Mouse (Mus musculus): Measurements from ENCODE around the gene Grid1.

The Grid1 gene

DNA sequence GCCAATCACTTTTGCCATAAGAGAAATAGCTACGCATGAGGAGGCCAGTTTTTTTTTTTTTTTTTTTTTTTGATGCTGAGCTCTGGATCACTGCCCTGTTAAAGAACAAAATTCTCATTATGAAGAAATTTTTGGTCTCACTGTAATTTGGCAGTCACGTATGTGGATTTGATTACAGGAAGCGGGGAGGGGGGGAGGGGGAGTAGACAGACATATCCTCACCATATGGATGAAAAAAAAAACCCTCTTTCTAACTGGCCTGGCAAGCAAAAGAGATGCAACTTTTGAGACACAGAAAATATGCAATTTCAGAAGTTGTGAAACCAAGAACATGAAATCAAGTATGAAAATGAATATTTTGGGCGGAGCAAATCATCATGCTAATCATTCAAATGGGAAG is 573.7 kb downstream of the Grid1 start:
- no peak for DNase-seq (ENCODE audit: low spot score in 2 of 2)

DNA sequence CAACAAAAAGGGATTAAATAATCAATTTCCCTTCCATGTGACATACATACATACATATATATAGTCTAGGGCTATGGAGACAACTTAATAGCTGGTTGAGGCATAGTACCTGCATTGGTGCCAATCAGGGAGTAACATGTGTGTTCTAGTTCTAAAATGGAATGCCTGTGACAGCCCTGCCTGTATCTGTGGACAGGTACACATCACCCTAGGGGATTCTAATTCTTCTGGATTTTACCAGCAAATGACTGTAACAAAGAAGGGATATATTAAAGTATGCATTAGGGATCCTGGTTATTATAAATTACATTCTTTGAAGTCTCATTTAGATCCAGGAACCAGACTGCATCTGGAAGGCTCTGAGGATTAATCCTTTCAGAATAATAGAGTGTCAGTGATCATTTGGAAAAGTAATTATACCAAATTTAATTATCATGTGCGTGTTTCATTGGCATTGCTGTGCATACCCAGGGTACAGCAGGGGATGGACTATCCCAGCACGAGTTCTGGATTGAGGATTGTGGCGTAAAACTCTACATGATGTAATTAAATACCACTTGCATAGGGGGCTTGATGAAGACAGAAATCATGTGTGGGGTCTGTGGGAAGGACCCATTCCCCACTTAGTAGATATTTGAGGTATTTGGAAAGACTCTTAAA is 584.5 kb downstream of the Grid1 start:
- DNase-seq (ENCODE audit: low spot score in 2 of 2), result no peak

DNA sequence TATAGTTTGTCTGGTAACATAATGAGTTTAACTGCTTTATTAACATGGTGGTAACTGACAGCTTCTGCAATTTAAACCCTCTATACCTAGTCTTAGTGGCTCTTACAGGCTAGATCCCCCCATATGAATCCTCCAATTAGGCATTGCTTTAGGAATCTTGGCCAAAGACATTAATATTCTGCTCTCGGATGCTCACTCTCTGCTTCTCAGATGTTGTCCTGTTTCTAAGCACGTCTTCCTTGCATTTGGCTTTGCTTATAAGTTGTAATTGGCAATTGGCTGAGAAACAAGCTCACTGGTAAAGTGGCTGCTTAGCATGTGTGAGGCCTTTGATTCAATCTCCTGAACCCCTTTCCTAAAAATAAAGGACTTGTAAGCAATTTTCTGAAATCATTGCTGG is 610.4 kb downstream of the Grid1 start:
- DNase-seq (ENCODE audit: low spot score in 2 of 2), result no peak

DNA sequence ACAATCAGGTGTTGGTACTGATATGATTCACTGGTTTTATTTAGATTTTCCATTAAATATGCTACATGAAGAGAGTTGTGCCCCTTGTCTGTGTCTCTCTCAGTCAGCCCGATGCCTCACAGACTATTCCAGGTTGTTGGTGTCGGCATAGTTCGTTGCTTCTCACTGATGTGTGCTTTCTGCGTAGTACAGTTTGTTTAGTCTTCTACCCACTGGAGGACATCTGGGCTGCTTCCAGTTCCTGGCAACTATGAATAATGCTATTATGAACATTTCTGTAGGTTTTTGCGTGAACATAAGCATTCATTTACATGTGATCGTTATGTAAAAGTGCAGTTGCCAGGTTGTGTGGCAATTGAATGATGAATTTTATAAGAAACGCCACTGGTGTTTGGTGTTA is 633.8 kb downstream of the Grid1 start:
- no peak for DNase-seq (ENCODE audit: low spot score in 2 of 2)

DNA sequence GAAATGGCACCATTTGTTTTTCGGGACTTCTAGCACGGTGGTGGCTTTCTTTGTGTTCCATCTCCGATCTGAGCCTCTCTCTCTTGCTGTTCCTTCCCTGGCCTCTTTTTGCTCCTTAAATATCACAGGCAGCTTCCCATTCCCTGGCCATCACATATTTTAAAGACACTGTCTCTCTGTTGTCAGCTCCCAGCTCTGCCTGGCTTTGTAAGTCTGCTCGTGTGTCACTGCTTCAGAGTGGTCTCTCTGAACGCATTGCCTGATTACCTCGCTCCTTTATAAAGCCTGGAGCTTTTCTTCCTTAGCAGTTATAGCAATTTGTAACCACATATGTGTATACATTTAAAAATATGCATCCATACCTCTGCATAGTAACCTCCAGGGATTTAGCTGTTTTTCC is 648.3 kb downstream of the Grid1 start:
- no peak for DNase-seq (ENCODE audit: low spot score in 2 of 2)

DNA sequence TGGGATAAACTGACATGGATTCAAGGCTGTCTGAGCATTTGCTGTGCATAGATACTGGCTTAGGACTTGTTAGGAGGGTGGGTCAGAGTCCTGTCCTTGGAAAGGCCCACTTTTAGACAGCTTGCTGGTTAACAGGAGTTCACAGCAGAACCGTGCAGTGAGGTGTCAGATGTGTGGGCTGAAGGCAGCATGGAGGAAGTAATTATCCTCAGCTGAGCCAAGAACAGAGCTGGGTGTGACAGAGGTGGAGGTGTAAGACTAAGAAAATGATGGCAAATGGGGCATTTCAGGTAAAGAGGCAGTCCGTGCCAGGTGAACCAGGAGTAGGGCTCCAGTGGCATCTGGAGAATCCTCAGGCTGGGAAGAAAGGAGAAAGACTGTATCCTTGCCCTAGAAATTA is 666.1 kb downstream of the Grid1 start:
- no peak for DNase-seq (ENCODE audit: low spot score in 2 of 2)

DNA sequence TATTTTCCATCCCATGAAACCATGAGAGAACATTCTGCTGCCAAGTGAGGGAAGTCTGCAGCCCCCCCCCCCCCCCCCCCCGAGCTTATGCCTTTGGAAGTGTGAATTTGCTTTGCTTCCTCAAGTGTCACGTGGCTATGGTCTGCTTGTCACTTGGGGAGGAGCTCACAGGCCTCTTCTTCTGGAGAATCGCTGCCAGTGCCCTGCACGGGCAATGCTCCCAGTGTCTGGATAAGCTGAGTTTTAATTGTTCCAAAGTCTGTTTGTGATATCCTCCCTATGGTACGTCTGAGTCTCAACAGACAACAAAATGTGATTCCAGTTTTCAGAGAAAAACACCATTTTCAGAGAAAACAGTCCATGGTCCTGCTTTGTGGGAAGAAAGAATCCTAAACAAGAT is 682.4 kb downstream of the Grid1 start:
- DNase-seq (ENCODE audit: low spot score in 2 of 2), result no peak

DNA sequence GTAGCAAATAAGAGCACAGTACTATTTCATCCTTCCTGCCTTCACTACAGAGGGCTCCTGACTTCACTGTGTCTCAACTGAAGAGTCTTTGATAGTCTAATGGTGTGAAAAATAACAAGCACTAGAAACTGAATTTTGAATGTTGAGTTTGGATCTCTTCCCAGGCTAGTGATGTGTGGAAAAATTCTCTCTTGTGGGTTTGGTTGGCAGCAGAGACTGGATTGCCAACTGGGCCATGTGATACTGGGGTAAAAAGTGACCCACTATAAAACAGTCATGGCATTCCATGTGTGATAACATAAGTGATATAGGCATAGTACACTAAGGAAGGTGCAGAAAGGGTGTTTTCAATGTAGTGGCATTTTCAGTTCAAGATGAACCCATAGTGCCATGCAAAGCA is 699.5 kb downstream of the Grid1 start:
- no peak for DNase-seq (ENCODE audit: low spot score in 2 of 2)

DNA sequence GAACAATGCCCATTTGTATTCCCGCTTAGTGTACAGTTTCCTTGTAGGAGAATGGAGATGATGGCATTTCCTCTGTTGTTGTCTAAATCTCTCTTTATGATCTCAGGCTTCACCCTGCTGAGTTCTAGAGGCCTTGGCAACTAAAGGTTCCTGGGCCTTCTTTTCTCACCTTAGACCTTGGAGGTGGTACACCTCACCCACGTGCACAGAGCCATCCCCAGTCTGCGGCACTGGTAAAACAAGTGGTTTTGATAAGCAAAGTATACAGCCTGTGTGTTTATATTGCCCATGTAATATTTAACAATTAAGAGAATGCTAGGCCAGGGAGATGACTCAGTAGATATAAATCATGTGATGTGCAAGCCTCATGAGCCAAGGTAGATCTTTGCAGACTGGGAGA is 718.9 kb downstream of the Grid1 start:
- DNase-seq (ENCODE audit: low spot score in 2 of 2), result no peak

DNA sequence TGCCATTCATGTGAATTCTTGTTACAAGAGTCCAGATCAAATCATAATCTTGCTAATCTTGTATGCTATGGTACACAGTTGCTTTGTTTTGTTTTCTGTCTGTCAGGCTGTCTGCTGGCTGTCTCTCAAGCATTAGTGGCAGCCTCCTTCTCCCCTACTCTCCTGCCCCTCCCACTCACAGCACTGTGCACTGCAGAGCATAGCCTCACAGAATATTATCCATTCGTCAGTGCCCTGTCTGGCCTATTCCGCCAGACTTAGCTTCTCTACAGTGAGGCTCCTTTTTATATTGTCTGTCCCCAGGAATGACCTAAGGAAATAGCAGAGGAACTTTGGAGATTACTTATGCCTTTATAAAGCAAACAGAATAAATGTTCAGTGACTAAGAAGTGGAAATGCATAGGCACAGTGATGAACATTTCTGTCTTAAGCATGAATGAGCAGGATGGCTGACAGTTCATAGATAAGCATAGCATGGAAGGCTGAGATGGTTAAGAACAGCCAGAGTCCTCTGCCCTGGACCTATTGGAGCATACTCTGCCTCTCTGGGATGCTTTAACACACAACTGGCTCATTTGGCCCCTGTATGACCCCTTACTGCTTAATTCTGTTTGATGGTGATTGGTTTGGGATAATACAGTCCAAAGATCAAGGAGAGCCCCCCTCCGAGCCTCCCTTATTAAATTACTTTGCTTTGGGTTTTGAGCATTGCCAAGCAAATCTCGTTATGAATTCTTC is 721.5 kb downstream of the Grid1 start:
- no peak for DNase-seq (ENCODE audit: low spot score in 2 of 2)

DNA sequence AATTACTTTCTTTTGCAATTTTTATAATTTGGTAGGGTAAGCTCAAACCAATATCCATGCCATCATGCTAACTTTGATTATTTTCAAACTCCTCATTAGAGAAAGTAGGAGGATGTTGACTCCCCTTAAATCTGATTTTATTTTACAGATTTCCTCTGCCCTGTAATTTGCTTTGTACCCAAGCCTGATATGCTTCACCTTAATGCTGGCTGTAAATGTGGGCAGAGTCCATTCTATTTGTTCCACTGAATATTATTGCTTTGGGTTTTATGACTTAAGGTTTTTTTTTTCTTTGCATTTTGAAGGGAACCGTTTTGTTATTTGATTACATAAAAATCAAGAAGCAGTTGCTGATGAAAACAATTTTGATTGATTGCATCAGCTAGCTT is 722.1 kb downstream of the Grid1 start:
- no peak for DNase-seq (ENCODE audit: low spot score in 2 of 2)

DNA sequence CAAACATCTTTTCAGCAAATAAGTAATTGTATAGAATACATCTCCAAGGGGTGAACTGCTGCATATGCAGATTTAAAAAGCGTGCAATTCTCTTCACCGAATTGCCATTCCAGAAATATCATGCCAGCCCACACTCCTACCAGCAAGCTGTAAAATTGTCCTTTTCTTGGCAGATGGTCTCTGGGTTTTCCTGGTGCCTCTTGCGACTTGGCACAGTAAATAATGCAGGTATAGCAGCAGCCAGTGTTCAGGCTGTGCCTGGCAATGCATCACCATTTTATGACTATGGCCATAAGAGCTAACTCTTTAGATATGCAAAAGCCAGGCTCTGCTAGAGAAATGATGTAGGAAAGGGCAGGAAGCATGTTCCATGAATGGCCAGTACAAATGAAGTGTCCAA is 734.4 kb downstream of the Grid1 start:
- no peak for DNase-seq (ENCODE audit: low spot score in 2 of 2)

DNA sequence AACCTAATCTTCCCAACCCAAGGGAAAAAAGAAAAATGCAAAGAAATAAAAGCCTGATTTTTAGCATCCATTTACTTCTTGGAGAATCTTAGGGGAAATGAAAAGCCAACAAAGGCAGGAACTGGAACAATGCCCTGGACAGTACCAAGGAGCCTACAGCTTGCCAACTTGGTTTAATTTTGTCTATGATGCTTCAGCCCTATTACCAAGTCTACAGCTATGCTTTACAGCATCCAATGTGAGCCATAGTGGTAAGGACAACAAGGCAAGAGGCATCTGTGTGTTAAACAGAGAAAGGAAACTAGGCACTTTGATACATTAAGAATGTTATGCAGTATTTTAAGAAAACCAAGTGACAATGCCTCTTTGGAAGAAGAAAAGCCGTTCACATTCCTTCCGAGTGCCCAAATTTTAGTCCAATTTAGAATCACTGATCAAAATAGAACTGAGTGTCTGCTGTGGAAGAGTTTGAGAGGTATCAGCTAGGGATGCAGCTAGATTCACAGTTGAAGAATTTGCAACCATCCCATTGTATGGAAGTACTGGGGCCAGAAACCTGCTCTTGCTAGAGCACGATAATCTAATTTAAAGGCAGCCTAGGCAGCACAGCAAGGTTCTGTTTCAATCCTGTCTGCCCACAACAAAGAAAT is 741.5 kb downstream of the Grid1 start:
- DNase-seq (ENCODE audit: low spot score in 2 of 2), result no peak

DNA sequence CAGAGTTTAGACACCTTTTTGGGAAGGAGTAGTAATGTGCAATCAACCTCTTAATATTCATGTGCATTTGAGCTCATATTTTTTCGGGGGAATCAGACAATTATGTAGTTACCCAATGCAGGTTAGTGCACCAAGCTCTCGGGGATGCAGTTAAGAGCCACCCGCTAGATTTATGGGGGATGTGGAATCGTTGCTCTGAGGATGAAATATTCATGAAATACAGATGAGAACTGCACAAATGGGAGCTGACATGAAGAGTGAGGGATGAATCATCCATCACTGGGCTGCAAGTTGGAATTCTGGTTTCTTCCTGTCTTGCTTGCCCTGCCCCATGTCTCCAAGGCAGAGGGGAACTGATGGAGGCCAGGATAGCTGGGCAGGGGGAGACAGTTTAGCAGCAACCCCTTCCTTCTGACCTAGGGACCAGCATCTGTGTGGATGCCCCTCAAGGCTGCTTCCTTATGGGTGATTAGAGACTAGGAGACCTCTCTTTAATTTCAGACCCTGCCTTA is 753.1 kb downstream of the Grid1 start:
- no peak for DNase-seq (ENCODE audit: low spot score in 2 of 2)

DNA sequence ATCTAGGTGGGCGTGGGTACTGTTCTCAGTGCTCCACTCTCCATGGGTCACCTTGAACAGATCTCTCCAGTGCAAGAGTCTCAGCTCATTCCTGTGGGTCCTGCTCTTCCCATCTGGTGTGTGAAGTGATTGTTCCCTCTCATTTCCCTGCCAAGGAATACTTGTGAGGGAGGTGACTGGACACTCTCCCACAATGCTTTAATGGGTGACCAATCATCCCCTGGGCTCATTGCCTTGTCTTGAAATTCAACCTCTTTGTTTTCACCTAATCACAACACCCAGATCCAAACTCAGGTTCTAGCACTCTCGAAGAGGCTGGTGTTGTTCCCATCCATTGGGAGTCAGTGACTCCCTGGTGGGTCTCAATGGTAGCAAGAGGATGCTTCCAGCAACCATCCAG is 754.6 kb downstream of the Grid1 start:
- no peak for DNase-seq (ENCODE audit: low spot score in 2 of 2)

DNA sequence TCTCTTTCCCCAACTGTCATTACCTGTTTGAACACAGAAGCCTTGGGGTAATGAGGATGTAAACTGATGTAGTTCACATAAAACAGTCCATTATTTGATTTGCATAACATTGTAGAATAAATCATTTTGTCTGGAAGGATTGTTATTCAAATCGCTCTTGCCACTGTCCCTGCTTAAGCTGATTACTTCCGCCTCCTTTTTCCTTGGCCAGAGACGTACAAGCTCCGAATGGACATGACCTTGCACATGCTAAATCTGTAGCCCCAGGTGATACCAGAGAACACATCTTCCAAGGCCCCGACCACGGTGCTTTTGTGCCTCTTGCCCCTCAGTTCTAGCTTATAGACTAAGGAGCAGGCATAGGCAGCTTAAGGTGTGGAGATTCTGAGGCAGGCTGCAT is 755.4 kb downstream of the Grid1 start:
- DNase-seq (ENCODE audit: low spot score in 2 of 2), result no peak

DNA sequence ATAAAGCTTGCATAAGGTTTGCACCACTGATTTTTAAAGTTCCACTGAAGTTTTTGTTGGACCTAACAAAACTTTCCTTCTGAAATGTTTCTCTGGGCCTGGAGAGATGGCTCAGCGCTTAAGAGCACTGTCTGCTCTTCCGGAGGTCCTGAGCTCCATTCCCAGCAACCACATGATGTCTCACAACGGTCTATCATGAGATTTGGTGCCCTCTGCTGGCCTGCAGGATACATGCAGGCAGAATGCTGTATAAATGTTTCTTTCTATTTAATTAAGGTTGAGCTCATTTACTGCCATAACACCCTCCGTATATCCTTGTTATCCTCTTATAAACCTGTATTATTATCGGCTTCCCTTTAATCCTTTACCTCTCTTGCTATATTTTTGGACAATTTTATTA is 805.8 kb downstream of the Grid1 start:
- no peak for DNase-seq (ENCODE audit: low spot score in 2 of 2)

Data from spleen, postnatal 4 days (tissue).